Mouse (Mus musculus) lung, embryonic 14.5 days (tissue): ENCODE results near the gene Ttc32. TPM values are rescaled to one million over a fixed set of nuclear protein-coding genes. Genes with fewer than 3 reads are reported as not detected.

Experiments used
- ATAC-seq: fragments of 200-750 bp; cut with Nextera tagmentation; 2 replicates; pipeline ENCODE4 v1.8.0; 2017; ENCODE audit warnings: mild to moderate bottlenecking, moderate TSS enrichment, moderate library complexity; ENCODE audit not compliant: insufficient read depth
- DNase-seq: peaks from one replicate; pipeline ENCODE4 v3.0.0-alpha.2; 2015
- H3K27ac ChIP-seq: fragments of 300-500 bp; sonication (generic); 2 replicates; pipeline ENCODE4 v1.5.1; 2014; ENCODE audit warnings: low read depth, mild to moderate bottlenecking, moderate library complexity
- H3K27me3 ChIP-seq: fragments of 300-500 bp; sonication (generic); 2 replicates; pipeline ENCODE4 v1.6.1; 2014; ENCODE audit warnings: low read length, control low read depth; ENCODE audit not compliant: insufficient read depth
- H3K36me3 ChIP-seq: fragments of 300-500 bp; sonication (generic); 2 replicates; pipeline ENCODE4 v1.6.1; 2014; ENCODE audit warnings: control low read depth; ENCODE audit not compliant: insufficient read depth
- H3K4me1 ChIP-seq: fragments of 300-500 bp; sonication (generic); 2 replicates; pipeline ENCODE4 v1.6.1; 2014; ENCODE audit warnings: antibody characterized with exemption, control low read depth; ENCODE audit not compliant: insufficient read depth
- H3K4me2 ChIP-seq: fragments of 300-500 bp; sonication (generic); 2 replicates; pipeline ENCODE4 v1.6.1; 2014; ENCODE audit warnings: mild to moderate bottlenecking
- H3K4me3 ChIP-seq: fragments of 300-500 bp; sonication (generic); 2 replicates; pipeline ENCODE4 v1.5.1; 2014; ENCODE audit warnings: low read depth, low read length
- H3K9ac ChIP-seq: fragments of 300-500 bp; sonication (generic); 2 replicates; pipeline ENCODE4 v1.6.1; 2014
- H3K9me3 ChIP-seq: fragments of 300-500 bp; sonication (generic); 2 replicates; pipeline ENCODE4 v1.6.1; 2016; ENCODE audit warnings: low read depth, low read length, control low read depth
- CTCF ChIP-seq: IDR thresholded peaks from 2 replicates; pipeline ENCODE4 v1.5.1; 2016; ENCODE audit warnings: antibody characterized with exemption, low read depth
- WGBS: fragments of 180-500 bp; shearing (Covaris S2); extraction: QIAGEN DNeasy Blood & Tissue Kit; methylation state at CpG from one replicate; pipeline ENCODE4 v1.1.7; 2014; 5-methylcytosine and 5-hydroxymethylcytosine counted together
- polyA plus RNA-seq: library from polyadenylated mRNA; unstranded; fragments of >200 nt; fragmentation: Nextera tagmentation; extraction: Ambion mirVana; gene quantifications from 2 replicates; pipeline ENCODE4 v1.2.1, GENCODE M21; 2014

Ttc32 gene
- polyA plus RNA-seq, 1 experiment from 2014 or later, result 22.6 TPM

DNA sequence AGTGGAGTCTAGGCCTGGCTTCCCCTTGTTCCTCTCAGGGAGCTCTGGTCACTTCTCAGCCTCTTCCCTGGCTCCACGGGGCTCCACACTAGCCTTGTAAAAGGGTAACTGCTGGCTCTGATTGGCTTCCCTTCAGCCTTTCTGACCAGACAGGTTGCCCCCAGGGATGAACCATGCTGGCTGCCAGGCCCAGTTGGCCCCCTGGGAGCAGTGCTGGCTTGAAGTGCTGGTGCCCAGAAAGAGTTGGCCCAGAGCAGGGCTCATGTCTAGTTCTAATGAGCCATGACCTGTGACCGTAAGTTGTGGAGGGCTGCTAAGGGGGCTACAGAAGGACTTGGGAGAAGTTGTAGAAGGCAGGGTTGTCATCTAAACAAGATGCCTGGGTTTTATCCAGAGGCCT lies 24.2 kb downstream of the Ttc32 start:
- Histone ChIP-seq H3K9ac (no peak overlapping the region), H3K4me1 (no peaks in the 10 kb centered on the region), H3K4me2 (no peak overlapping the region), H3K4me3 (no peak overlapping the region), H3K9me3 (no peaks in the 10 kb centered on the region), H3K36me3 (no peaks in the 10 kb centered on the region), H3K27ac (no peak overlapping the region), H3K27me3 (no peaks in the 10 kb centered on the region)
- ATAC-seq (no peak), DNase-seq (no peak)
- WGBS, result 78% methylated on average over 2 of the region's 2 CpGs
- no peak for TF ChIP-seq CTCF

DNA sequence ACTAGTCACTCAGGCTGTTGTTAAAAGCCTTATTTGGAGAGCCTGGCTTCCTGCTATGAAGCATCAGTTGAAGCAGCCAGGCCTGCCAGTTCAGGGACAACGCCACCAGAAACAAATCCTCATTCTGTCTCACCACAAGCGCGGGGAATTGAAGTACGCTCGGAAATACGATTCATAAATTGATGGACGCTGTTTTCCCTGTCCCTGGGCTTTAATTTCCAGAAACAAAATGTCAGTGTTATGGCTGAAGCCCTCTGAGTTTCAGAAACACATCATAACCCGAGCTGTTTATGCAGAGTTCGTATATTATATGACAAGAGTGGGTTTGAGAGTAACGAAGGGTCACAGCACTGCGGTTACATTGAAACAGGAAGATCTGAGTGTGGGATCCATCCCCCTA lies 25.5 kb downstream of the Ttc32 start:
- no peaks in the 10 kb centered on the region for H3K9me3 ChIP-seq
- H3K9ac ChIP-seq, result no peak overlapping the region
- WGBS, result 36% methylated on average over 11 of the region's 11 CpGs
- no peak for TF ChIP-seq CTCF
- DNase-seq (peak; percentile 65), ATAC-seq (peak; percentile 30; the same call in 1 of the 2 replicates)
- no peaks in the 10 kb centered on the region for H3K4me1 ChIP-seq
- no peak overlapping the region for H3K4me2 ChIP-seq
- no peaks in the 10 kb centered on the region for H3K36me3 ChIP-seq
- no peak overlapping the region for H3K4me3 ChIP-seq
- no peaks in the 10 kb centered on the region for H3K27me3 ChIP-seq
- H3K27ac ChIP-seq, result no peak overlapping the region

DNA sequence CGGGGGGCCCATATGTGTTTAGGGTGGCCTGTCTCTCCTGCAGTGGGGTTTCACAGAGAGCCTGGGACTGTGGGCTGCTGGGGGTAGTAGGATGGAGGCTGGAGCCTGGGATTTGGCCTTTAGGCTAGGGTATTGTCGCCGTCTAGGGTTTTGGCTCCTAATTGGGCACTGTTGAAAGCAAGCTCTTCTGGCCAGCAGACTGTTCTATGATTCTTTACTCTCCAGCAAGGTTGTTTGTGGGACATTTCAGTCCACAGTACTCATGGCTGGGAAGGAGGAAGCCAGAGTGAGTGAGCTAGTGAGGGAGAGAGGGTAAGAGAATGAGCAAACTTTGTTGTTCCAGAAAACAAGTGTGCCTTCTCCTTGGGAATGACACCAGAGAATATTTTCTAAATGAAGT lies 29.7 kb downstream of the Ttc32 start:
- H3K4me3 ChIP-seq, result no peak overlapping the region
- no peak overlapping the region for H3K4me2 ChIP-seq
- H3K27ac ChIP-seq, result no peak overlapping the region
- DNase-seq, result no peak
- WGBS, result 91% methylated on average over 3 of the region's 3 CpGs
- no peaks in the 10 kb centered on the region for H3K27me3 ChIP-seq
- H3K4me1 ChIP-seq, result no peaks in the 10 kb centered on the region
- H3K9me3 ChIP-seq, result no peaks in the 10 kb centered on the region
- TF ChIP-seq CTCF, result no peak
- ATAC-seq, result no peak
- H3K9ac ChIP-seq, result no peak overlapping the region
- no peaks in the 10 kb centered on the region for H3K36me3 ChIP-seq

DNA sequence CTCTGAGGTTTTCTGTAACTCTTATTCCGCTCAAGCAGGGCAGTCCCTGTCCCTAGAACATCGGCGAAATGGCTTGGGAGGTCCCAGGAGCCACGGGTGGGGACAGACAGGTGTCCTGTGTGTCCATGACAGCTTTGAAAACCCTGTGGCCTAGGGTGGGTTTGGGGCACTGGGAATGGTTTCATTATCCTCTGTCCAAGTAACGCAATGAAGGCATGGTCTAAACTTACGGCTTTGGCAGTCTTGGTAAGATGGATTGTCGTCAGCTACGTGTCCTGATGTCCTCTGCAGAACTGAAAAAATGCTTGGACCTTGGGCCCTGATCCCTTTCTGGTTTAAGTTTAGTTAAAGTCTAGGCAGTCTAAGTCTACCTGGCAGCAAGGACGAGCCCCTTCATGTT lies 30.2 kb downstream of the Ttc32 start:
- H3K27me3 ChIP-seq, result no peaks in the 10 kb centered on the region
- ATAC-seq (no peak), DNase-seq (no peak)
- 80% methylated on average over 9 of the region's 9 CpGs for WGBS
- no peak overlapping the region for H3K9ac ChIP-seq
- H3K4me2 ChIP-seq, result no peak overlapping the region
- no peaks in the 10 kb centered on the region for H3K9me3 ChIP-seq
- no peak overlapping the region for H3K27ac ChIP-seq
- H3K4me1 ChIP-seq, result no peaks in the 10 kb centered on the region
- TF ChIP-seq CTCF, result no peak
- H3K4me3 ChIP-seq, result no peak overlapping the region
- no peaks in the 10 kb centered on the region for H3K36me3 ChIP-seq

DNA sequence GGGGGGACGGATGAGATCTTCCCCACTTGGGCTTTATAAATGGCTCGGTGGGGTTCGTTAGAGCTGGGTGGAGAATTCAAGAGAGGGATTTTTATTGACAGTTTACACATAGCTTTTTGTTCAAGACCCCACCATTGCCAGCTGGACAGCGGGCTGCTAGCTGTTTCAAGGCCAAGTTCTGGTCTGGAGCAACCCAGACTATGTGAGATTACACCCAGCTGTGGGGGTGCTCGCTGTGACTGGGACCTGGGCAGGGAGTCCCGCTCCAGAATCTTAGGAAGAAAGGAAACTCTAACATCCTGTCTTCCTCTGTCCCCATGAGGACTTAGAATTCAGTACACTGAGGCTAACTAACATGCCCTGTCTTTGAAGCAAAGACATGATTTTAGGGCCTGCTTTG lies 33.8 kb downstream of the Ttc32 start:
- no peaks in the 10 kb centered on the region for H3K36me3 ChIP-seq
- no peak overlapping the region for H3K27ac ChIP-seq
- TF ChIP-seq CTCF, result no peak
- 79% methylated on average over 6 of the region's 6 CpGs for WGBS
- no peak overlapping the region for H3K4me2 ChIP-seq
- no peak for ATAC-seq
- no peak overlapping the region for H3K4me3 ChIP-seq
- H3K9me3 ChIP-seq, result no peaks in the 10 kb centered on the region
- H3K27me3 ChIP-seq, result no peaks in the 10 kb centered on the region
- DNase-seq, result no peak
- H3K4me1 ChIP-seq, result no peaks in the 10 kb centered on the region
- no peak overlapping the region for H3K9ac ChIP-seq

DNA sequence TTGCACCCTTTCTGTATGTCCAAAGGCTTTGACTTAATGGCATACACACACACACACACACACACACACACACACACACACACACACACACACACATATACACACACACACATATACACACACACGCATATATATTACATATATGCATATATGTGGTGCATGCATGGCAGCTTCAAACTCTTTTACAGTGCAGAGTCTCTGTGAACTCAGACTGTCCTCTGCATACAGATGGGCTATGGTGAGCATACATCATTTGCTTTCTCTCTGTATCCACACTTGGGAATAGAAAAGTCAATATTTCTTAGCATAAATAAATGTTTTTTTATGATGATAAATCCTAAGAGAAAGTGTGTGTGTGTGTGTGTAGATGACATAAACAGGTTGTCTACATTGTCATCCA lies 41.3 kb downstream of the Ttc32 start:
- no peak overlapping the region for H3K9ac ChIP-seq
- no peak overlapping the region for H3K4me2 ChIP-seq
- DNase-seq (no peak), ATAC-seq (peak; percentile 77; the same call in 1 of the 2 replicates)
- TF ChIP-seq CTCF, result no peak
- H3K9me3 ChIP-seq, result no peaks in the 10 kb centered on the region
- no peaks in the 10 kb centered on the region for H3K36me3 ChIP-seq
- no peak overlapping the region for H3K27ac ChIP-seq
- H3K4me3 ChIP-seq, result no peak overlapping the region
- 75% methylated on average over 1 of the region's 1 CpGs for WGBS
- H3K27me3 ChIP-seq, result no peaks in the 10 kb centered on the region
- H3K4me1 ChIP-seq, result no peaks in the 10 kb centered on the region

DNA sequence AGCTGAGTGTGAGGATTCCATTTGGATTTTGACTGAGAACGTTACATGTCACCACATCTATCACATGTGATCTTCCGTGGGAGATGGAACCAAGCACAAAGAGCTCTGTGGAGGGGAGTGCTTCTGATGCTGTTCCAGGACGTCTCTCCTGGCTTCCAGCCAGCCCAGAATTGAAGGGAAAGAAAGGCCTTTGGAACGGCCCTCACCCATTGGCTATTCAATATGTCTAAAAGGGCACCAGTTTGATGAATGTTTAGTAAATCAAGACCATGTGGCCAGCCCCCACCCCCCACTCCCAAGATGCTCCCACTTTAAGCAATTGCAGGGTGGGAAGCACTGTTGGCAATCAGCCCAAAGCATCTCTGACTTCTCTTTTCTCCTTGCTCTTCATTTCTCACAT lies 41.7 kb downstream of the Ttc32 start:
- H3K27ac ChIP-seq, result no peak overlapping the region
- no peak overlapping the region for H3K9ac ChIP-seq
- ATAC-seq (peak; percentile 91), DNase-seq (peak; percentile 81)
- no peaks in the 10 kb centered on the region for H3K27me3 ChIP-seq
- WGBS, result 19% methylated on average over 4 of the region's 4 CpGs
- H3K4me2 ChIP-seq, result no peak overlapping the region
- no peaks in the 10 kb centered on the region for H3K9me3 ChIP-seq
- H3K4me3 ChIP-seq, result no peak overlapping the region
- no peak for TF ChIP-seq CTCF
- no peaks in the 10 kb centered on the region for H3K36me3 ChIP-seq
- H3K4me1 ChIP-seq, result no peaks in the 10 kb centered on the region

DNA sequence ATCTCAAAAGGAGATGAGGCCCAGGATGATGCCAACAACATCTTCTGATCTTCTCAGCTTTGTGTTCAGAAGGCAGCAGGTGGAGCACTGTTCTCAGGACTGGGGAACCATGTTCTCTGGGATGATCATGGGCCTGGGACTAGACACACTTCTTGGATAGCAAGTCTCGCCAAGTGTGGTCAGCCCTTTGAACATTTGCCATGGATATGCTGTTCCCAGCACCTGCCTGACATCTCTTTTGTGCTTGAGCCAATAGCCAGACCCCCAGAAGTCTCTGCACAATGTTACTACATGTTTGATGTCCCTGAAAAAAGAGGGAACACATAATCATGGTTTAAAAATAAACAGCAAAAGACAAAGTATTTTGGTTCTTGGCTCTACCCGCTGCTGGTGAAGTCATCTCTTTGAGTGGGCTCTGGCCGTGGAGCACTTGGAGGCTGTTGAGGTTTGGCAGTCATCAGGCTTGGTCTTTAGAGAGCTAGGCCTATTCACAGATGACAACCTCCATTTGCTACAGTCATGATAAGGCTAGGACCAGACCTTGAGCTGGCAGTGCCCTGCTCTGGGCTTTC lies 47.8 kb downstream of the Ttc32 start:
- no peak for TF ChIP-seq CTCF
- DNase-seq, result no peak

More for the DNA sequence above, 47.8 kb downstream of the Ttc32 start:
- ATAC-seq, result no peak
- Histone ChIP-seq H3K4me1 (no peaks in the 10 kb centered on the region), H3K4me2 (no peak overlapping the region), H3K27me3 (no peaks in the 10 kb centered on the region), H3K36me3 (no peaks in the 10 kb centered on the region), H3K9ac (no peak overlapping the region), H3K4me3 (no peak overlapping the region), H3K27ac (no peak overlapping the region), H3K9me3 (no peaks in the 10 kb centered on the region)
- WGBS, result 79% methylated on average over 3 of the region's 3 CpGs
